Mouse (Mus musculus): ENCODE results near the gene Itpkb.

The Itpkb gene

DNA sequence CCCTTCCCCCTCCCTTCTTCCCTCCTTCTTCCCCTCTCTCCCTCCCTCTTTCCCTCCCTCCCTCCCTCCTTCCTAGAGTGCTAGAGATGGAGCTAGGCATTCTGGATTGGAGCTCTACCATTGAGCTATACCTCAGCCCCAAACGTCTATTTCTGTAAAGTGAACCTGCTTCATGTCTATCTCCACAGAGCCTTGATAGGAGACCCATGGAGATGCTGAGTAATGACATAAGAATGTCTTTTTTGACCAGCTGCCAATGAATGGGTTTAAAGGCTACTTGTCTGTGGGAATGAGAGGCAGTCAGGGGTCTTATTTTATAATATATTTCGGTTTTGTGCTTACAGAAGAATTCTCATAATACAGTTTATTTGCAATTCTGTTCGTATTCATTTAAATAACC is 15.2 kb upstream of the Itpkb start:
- no peak for DNase-seq

- no peak for DNase-seq
Measured at GRCm38 (mm10) chr1:180317450-180317849, 12.8 kb upstream of the Itpkb start.

DNA sequence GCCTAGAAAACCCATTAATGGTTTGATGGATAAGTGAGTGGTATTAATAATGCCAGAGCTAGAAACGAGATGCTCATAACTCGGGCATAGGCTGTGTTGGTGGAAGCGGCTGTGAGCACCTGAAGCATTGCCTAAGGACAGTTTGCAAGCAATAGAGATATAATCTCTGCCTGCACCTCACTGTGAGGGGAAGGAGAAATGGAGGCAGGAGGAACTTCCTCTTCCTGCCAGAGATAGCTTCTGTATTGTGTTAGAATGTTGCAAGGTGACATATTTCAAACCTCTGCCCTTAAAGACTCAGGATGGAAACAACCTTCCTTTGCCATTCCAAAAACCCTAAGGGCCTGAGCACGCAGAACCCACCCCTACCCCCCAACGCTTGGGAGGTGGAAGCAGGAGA is 11.9 kb upstream of the Itpkb start:
- no peak for DNase-seq

DNA sequence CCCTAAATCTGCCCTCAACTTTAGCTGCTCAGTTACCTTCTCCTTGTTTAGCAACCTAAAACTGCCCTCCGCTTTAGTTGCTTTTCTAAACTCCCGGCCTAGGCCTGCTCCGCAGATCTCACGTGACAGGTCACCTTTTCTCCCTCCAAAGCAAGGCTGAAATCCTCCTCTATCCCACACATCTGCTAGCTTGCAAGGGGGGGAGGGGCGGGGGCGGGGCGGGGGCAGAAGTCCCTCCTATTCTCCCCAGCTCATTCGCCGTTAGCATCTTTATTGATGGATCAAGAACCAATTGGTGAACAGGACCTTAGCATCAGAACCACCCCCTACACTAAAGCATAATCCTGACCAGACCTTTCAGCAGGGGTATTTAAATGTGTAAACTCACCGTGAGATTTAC is 10.4 kb upstream of the Itpkb start:
- DNase-seq, result no peak

GRCm38 (mm10) chr1:180322896-180323295 is 7.4 kb upstream of the Itpkb start:
- DNase-seq, result no peak

DNA sequence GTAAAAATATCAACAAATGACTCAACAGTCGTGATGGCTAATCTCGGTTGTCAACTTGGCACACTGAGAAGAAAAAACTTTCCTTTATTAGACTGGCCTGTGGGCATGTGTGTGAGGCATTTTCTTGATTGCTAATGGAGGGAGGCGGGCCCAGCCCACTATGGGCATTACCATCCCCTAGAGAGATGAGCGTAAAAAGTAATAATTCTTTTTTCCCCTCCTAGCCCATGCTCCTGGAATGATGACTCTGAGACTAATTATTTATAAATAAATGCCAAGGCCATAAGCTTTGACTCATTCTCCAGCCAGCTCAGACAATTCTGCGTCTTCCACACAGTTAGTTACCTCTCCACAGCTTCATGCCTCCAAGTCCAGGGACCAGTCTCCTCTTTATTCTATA is 6.8 kb upstream of the Itpkb start:
- DNase-seq, result no peak

- DNase-seq, result no peak
Measured at GRCm38 (mm10) chr1:180324271-180324670, 6.0 kb upstream of the Itpkb start.

GRCm38 (mm10) chr1:180328794-180329665 is 1.3 kb upstream of the Itpkb start:
- DNase-seq, result peak; percentile 42

DNA sequence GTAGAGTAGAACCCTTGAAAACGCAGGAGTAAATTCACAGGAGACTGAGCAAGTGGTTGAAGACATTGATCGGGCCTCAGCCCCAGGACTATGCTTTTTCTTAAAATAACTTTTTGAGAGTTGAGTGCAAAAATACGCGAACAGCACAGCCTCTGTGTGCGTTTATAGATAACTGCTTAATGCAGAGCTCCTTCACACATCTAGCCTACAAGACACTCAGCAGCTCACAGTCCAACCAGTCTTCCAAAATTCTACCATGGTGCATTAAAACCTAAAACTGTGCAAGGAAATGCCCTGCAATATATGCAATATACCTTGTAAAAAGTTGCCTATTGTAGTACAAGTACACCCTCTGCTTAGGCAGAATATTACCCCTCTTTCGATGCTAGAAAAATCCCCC is 579 bp upstream of the Itpkb start:
- DNase-seq, result no peak

GRCm38 (mm10) chr1:180330707-180331545 is 641 bp downstream of the Itpkb start:
- peak; percentile 50 for DNase-seq

- DNase-seq, result peak; percentile 58
Measured at GRCm38 (mm10) chr1:180331546-180332075, 1.3 kb downstream of the Itpkb start.

GRCm38 (mm10) chr1:180332076-180332927 is 2.0 kb downstream of the Itpkb start:
- peak; percentile 28 for DNase-seq

GRCm38 (mm10) chr1:180332928-180333440 is 2.7 kb downstream of the Itpkb start:
- DNase-seq, result no peak

DNA sequence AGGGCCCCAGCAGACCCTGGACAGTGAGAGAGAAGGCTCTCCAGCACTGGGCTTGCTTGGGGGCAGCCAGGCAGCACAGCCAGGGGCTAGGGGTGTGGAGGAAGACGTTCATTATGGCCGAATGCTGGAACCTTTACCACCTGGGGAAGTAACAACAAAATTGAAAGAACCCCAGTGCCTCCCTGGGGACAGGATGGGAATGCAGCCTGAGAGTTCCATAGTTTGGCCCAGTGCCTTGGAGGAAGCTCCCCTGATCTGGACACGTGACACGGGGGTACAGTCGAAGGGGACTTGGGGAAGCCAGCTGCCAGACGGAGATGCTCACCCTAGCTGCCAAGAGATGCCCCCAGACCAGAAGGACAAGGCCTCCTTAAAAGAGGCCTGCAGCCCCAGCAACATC is 3.3 kb downstream of the Itpkb start:
- DNase-seq, result no peak

- DNase-seq, result no peak
Measured at GRCm38 (mm10) chr1:180334541-180334940, 4.3 kb downstream of the Itpkb start.

DNA sequence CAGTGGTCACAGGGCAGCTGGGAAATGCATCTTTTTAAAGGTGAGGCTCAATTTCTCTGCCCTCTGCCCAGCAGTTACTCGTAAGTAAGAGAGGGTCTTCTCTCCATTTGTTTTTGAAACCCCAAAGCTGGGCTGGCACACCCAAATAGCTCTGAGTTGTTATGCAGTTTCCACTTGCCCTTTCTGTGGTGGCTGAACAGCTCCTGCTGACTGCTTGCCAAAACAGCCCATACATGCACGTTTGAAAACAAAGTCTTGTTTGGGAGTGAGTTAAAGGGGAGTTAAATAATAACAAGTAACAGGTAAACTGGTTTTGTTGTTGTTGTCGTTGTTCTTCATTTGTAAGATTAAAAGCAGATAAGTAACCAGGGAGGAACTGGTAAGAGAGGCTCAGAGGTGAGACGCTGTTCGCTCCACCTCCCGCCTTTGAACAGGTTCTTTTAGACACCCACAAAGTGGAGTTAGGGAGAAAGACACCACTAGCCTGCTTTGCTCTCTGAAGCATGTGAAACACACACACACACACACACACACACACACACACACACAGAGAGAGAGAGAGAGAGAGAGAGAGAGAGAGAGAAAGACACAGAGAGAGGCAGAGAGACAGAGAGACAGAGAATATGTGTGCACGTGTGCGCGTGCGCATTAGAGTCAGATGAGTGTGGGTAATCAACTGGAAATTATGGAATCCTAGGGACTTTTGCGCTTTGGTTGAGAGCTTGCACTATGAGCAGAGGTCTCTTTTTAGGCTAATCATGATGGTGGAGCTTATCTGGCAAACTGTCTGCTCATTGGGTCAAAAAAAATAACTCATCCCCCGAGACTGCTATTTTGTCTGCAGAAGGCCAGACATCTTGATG is 5.5 kb downstream of the Itpkb start:
- no peak for DNase-seq

DNA sequence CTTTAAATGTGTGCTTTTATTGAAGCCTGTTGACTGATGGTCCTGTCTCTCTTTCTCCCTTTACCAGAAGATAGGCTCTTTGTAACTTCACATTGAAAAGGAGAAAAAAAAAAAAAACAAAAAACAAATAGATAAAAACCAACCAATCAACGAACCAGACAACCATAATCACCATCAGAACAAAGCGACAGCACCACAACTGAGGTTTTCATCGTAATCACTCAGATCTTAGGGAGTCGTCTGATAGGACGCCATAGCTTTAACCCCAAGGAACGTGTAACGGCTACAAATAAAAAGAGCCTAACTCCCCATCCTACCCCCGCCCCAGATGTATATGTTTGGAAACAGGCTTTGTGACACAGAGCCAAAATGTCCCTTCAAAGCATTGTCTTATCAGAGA is 8.1 kb downstream of the Itpkb start:
- no peak for DNase-seq

GRCm38 (mm10) chr1:180339143-180339542 is 8.9 kb downstream of the Itpkb start:
- DNase-seq, result no peak

- DNase-seq, result peak; percentile 71
Measured at GRCm38 (mm10) chr1:180342944-180343343, 12.7 kb downstream of the Itpkb start.

- DNase-seq, result peak; percentile 56
Measured at GRCm38 (mm10) chr1:180343434-180344210, 13.3 kb downstream of the Itpkb start.

DNA sequence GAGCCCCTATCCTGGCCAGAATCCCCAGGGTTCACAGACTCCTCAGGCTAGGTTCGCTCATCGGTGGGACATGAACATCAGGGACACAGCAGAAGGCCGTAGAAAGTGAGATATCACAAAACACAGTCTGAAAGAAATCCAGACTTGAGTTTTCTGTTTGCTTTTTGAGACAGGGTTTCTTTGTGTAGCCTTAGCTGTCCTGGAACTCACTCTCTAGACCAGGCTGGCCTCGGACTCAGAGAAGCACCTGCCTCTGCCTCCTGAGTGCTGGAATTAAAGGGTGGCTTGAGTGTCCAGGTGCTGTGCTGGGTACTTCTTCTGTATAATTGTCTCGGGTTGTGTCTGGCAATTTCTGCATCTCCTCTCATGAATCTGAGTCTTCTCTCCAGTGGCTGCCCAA is 14.8 kb downstream of the Itpkb start:
- DNase-seq, result no peak

All from lung, postnatal 36 days (tissue).